Mouse (Mus musculus) left cerebral cortex, postnatal 25 days (tissue): ENCODE measurements around the gene Brd1. TPM values are rescaled to one million over a fixed set of nuclear protein-coding genes. Genes with fewer than 3 reads are reported as not detected.
A peak's percentile ranks its signal among the peaks of the same experiment; 100 is the strongest.
"Not testable (repeated sequence)": the region's sequence is repeated elsewhere in the genome, so short reads cannot be mapped to it uniquely, and the experiment has no call there.

Experiments used
- DNase-seq, 2 experiments: peaks; one replicate each; pipeline ENCODE4 v3.0.0; 2022; ENCODE audit warnings: low spot score in 2 of 2, mixed read lengths in 1 of 2
- intact Hi-C: fragments of 180-260 bp; cut with DNase I; formaldehyde crosslinking; loops from one replicate; pipeline ENCODE4 v1.15.1; 2025
- total RNA-seq, 2 experiments: library from RNA; stranded (reverse); gene quantifications; 2 replicates each; pipeline ENCODE4 v1.2.3; 2021

The Brd1 gene
- total RNA-seq, 2 experiments from 2014 or later: 50.5 to 52.7 TPM

GRCm38 (mm10) chr15:88733041-88733751 is 837 bp downstream of the Brd1 start:
- intact Hi-C loops: no loop called here
- DNase-seq: peak; percentile 52 to 69

- DNase-seq: no peak
- intact Hi-C loops: no loop called here
Observed at GRCm38 (mm10) chr15:88732405-88733020, 1.5 kb downstream of the Brd1 start.

GRCm38 (mm10) chr15:88730717-88731116 is 3.3 kb downstream of the Brd1 start:
- DNase-seq: no peak
- intact Hi-C loops: no loop called here

GRCm38 (mm10) chr15:88727204-88727603 is 6.8 kb downstream of the Brd1 start:
- DNase-seq: no peak
- intact Hi-C loops: no loop called here

- intact Hi-C loops: no loop called here
- DNase-seq: no peak
Observed at GRCm38 (mm10) chr15:88725036-88725435, 9.0 kb downstream of the Brd1 start.

- intact Hi-C loops: no loop called here
- DNase-seq: no peak
Observed at GRCm38 (mm10) chr15:88724311-88724710, 9.7 kb downstream of the Brd1 start.

- intact Hi-C loops: no loop called here
- DNase-seq: no peak
Observed at GRCm38 (mm10) chr15:88723205-88723604, 10.8 kb downstream of the Brd1 start.

GRCm38 (mm10) chr15:88717239-88717638 is 16.8 kb downstream of the Brd1 start:
- intact Hi-C loops: no loop called here
- DNase-seq: no peak

GRCm38 (mm10) chr15:88716350-88716749 is 17.7 kb downstream of the Brd1 start:
- intact Hi-C loops: no loop called here
- DNase-seq: peak in 1 of 2 experiments; percentile 43

- DNase-seq: peak in 1 of 2 experiments; percentile 33
- intact Hi-C loops: no loop called here
Observed at GRCm38 (mm10) chr15:88714021-88714589, 19.9 kb downstream of the Brd1 start.

GRCm38 (mm10) chr15:88712501-88712900 is 21.5 kb downstream of the Brd1 start:
- DNase-seq: no peak
- intact Hi-C loops: no loop called here

- DNase-seq: no peak
- intact Hi-C loops: no loop called here
Observed at GRCm38 (mm10) chr15:88709878-88710277, 24.2 kb downstream of the Brd1 start.

- intact Hi-C loops: no loop called here
Observed at GRCm38 (mm10) chr15:88708657-88709511, 25.1 kb downstream of the Brd1 start.

GRCm38 (mm10) chr15:88708204-88708603 is 25.8 kb downstream of the Brd1 start:
- no peak for DNase-seq
- intact Hi-C loops: no loop called here

More at GRCm38 (mm10) chr15:88708657-88709511, 25.1 kb downstream of the Brd1 start:
- DNase-seq: no peak

- DNase-seq, intact Hi-C loops: not testable (repeated sequence)
Observed at GRCm38 (mm10) chr15:88706987-88707386, 27.0 kb downstream of the Brd1 start.

GRCm38 (mm10) chr15:88706320-88706719 is 27.7 kb downstream of the Brd1 start:
- intact Hi-C loops: no loop called here
- DNase-seq: no peak

- DNase-seq: no peak
- intact Hi-C loops: no loop called here
Observed at GRCm38 (mm10) chr15:88704284-88704683, 29.7 kb downstream of the Brd1 start.

GRCm38 (mm10) chr15:88702501-88702900 is 31.5 kb downstream of the Brd1 start:
- intact Hi-C loops: no loop called here
- no peak for DNase-seq

- intact Hi-C loops: no loop called here
- peak in 1 of 2 experiments; percentile 36 for DNase-seq
Observed at GRCm38 (mm10) chr15:88700759-88701158, 33.3 kb downstream of the Brd1 start.

- intact Hi-C loops: no loop called here
- no peak for DNase-seq
Observed at GRCm38 (mm10) chr15:88699508-88699907, 34.5 kb downstream of the Brd1 start.
